Mouse (Mus musculus) brain, embryonic 14.5 days (tissue): ENCODE data around the gene Mrtfb.

Experiments used
- CTCF ChIP-seq: fragments of 200-500 bp; IDR thresholded peaks from 2 replicates; pipeline ENCODE4 v1.5.1; 2012; ENCODE audit warnings: inconsistent platforms, mild to moderate bottlenecking, moderate library complexity, borderline replicate concordance; ENCODE audit not compliant: insufficient read depth, insufficient read length; ENCODE audit errors: extremely low read depth
- POLR2A ChIP-seq: fragments of 200-500 bp; IDR thresholded peaks from 2 replicates; pipeline ENCODE4 v1.6.1; 2012; ENCODE audit warnings: mild to moderate bottlenecking, inconsistent platforms, borderline replicate concordance; ENCODE audit not compliant: poor library complexity, insufficient read depth, insufficient read length, severe bottlenecking; ENCODE audit errors: extremely low read depth

GRCm38 (mm10) chr16:13339433-13339832 is 83.2 kb downstream of the Mrtfb start:
- TF ChIP-seq CTCF (no peak), POLR2A (no peak)
